Mouse (Mus musculus) small intestine, adult 2 months (tissue): ENCODE data around the gene Hmg20b.

Experiments
- CTCF ChIP-seq: fragments of 200-500 bp; IDR thresholded peaks from 2 replicates; pipeline ENCODE4 v1.5.1; 2012; ENCODE audit warnings: low read depth, mild to moderate bottlenecking, control low read depth, inconsistent platforms, low read length, moderate library complexity, mixed read lengths; ENCODE audit not compliant: insufficient replicate concordance, insufficient read length; ENCODE audit errors: extremely low read depth
- POLR2A ChIP-seq: fragments of 200-500 bp; IDR thresholded peaks from 2 replicates; pipeline ENCODE4 v1.6.1; 2012; ENCODE audit warnings: low read depth, mild to moderate bottlenecking, control low read depth, inconsistent platforms, low read length, moderate library complexity

DNA sequence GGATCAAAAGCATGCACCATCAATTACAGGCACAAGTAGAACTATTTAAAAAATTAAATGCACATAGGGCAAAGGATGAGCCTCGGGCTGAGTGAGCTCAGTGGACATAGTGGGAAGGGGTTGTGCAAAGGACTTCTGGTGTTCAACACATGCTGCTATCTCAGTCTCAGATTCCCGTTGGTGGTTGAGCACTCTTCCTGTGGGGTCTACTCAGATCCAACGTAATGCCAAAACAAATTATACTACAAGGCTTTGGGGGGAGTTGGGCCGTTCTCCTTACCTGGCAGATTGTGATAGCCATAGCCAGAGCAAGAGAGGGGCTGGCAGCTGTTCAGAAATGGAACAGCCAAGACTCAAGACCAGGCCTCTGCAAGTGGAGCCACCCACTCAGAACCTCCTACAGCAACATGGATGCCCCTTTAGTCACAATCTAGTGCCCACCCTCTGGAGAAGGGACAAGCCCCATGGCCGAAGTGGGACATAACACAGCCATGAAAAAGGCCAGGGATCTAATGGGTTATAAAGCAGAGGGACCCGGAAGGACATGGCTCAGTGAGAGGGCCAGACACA, 29.6 kb upstream of the Hmg20b start:
- TF ChIP-seq CTCF: no peak
- no peak for TF ChIP-seq POLR2A
